Mouse (Mus musculus) c-Kit-positive CD71-positive TER-119-negative erythroid progenitor cells, embryonic 14.5 days (primary cell): ENCODE results near the gene Trmt11.
"Not testable (repeated sequence)": the region's sequence is repeated elsewhere in the genome, so short reads cannot be mapped to it uniquely, and the experiment has no call there.

Experiments
- DNase-seq: peaks from one replicate; pipeline ENCODE4 v3.0.0-alpha.2; 2013; ENCODE audit warnings: low read depth

Gene Trmt11

DNA sequence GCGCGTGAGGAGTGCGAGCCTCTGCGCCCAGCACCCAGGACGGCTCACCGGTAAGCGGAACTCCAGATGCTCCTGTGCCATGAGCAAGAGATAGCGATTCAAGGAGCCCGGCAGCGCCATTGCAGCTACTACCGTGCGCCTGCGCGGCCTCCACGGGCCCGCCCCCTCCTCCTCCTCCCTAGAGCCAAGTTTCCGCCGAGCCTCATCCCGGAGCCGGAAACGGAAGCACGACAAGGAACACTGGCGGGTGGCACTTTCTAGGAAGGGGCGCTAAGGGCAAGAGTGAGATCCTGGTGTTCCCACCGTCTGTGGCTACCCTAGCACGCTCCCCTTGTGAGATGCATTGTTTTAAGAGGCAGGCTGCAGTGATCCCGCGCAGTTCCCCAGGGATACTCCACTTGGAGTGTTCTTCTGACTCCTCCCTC is at the start of gene Trmt11:
TSS of gene Trmt11 (minus strand) at position 208 of the 425 bp plus-strand sequence.
- DNase-seq: peak; percentile 82

GRCm38 (mm10) chr10:30647681-30648080 is 47.1 kb upstream of the Trmt11 start:
- DNase-seq: no peak

DNA sequence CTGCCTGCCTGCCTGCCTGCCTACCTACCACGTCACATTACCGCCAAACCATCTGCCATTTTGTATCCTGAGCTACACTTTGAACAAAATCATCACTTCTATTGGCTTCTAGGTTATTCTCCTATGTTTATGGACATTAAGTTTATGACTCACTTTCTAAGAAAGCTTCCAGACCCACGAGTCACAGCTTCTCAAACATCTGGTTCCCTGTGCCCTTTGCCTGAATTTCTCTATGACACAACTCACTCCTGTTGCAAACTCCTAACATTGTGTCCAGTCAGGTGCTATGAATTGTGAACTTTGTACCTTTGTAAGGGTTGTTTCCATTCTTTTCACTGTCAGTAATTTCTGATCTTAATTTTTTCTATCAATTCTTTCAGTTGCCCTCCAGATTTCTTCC is 37.7 kb upstream of the Trmt11 start:
- DNase-seq: no peak

DNA sequence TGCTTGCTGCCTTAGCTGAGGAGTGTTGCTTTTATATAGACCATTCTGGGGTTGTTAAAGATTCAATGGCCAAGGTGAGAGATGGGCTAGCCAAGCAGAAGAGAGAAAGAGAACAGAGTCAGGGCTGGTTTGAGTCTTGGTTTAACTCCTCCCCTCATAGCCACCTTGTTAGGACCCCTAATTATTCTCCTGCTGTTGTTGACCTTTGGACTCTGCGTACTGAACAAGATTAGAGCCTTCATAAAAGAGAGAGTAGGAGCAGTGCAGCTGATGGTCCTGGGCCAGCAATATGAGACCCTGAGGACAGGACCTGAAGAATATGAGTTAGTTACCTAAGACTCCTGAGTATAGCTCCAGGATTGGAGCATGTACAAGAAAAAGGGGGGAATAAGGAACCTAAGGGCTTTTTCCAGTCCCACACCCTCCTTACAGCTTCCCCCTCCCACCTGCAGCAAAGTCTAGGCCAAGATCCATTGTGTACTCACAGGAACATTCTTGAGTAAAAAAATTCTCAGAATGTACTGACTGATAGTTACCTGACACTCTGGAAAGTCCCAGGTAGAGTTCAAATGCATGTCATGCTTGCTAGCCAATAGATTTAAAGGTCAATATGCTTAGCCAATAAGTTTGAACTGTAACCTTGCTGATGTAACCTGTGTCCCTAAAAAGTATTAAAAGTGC is 36.1 kb upstream of the Trmt11 start:
- DNase-seq: not testable (repeated sequence)

DNA sequence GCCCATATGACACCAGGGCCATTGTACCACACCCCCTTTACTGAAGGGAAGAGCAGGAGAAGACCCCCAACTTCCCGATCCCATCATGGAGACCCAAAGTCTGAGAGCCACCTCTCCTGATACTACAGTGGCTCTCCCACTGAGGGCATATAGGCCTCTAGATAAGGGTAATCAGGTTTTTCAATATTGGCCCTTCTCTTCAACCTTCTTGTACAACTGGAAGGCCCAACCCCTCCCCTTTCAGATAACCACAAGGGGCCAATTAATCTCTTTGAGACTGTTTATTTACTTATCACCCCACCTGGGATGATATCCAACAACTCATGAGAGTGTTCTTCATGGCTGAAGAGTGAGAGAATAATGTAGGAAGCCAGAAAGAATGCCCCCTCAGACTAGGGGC is 32.2 kb upstream of the Trmt11 start:
- DNase-seq: peak; percentile 47

DNA sequence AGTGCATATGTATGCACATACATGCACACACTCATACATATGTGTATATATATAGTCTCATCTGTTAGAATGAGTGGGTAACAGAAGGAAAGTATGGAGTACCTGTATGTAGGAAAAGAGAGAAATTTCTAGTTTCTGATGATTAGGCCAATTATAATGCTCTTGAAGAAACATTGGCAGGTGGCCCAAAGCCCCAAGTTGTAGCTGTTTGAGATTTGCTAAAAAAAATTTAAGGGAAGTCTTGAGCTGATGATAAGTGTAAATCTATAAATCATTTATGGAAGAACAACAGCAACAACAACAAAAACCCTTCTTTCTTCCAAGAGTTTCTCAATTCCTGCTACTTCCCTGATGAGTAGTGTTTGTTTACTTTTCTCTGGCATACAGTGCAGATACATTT is 29.4 kb upstream of the Trmt11 start:
- no peak for DNase-seq

- no peak for DNase-seq
These were observed 29.0 kb upstream of the Trmt11 start, which contains the start of gene Hint3 for GRCm38 (mm10) chr10:30629513-30629912. TSS of gene Hint3 (minus strand) at chr10:30629632.

GRCm38 (mm10) chr10:30628444-30628843 is 27.9 kb upstream of the Trmt11 start:
- DNase-seq: not testable (repeated sequence)

GRCm38 (mm10) chr10:30627548-30627947 is 27.0 kb upstream of the Trmt11 start:
- DNase-seq: no peak

GRCm38 (mm10) chr10:30624161-30625019 is 23.8 kb upstream of the Trmt11 start:
- no peak for DNase-seq

DNA sequence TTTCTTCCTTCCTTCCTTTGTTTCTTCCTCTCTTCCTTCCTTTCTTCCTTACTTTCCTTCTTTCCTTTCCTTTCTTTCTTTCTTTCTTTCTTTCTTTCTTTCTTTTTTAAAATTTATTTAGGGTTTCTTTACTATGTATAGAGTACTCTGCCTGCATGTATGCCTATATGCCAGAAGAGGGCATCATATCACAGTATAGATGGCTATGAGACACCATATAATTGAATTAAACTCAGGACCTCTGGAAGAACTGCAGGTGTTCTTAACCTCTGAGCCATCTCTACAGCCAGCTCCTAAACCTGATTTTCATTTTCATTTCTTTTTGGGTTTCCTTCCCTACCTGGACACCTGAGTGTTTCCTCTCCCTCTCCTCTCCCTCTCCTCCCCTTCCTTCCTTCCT is 22.4 kb upstream of the Trmt11 start:
- no peak for DNase-seq

DNA sequence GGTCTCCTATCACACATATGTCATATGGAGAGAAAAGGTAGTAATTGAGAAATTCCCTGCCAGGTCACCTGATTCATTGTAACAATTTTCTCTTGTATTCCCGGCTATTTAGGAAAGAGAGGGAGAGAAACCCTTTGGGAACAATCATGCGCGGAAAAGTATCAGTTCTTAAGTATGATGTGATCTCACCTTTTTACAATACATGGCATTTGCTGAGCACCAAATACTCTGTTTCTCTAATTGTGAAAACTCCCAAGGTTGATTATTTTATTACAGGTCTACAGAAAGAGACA is 18.3 kb upstream of the Trmt11 start:
- no peak for DNase-seq

GRCm38 (mm10) chr10:30618091-30618917 is 17.8 kb upstream of the Trmt11 start:
- DNase-seq: peak; percentile 97

GRCm38 (mm10) chr10:30613039-30613438 is 12.5 kb upstream of the Trmt11 start:
- DNase-seq: no peak

GRCm38 (mm10) chr10:30609614-30610013 is 9.1 kb upstream of the Trmt11 start:
- DNase-seq: peak; percentile 37

DNA sequence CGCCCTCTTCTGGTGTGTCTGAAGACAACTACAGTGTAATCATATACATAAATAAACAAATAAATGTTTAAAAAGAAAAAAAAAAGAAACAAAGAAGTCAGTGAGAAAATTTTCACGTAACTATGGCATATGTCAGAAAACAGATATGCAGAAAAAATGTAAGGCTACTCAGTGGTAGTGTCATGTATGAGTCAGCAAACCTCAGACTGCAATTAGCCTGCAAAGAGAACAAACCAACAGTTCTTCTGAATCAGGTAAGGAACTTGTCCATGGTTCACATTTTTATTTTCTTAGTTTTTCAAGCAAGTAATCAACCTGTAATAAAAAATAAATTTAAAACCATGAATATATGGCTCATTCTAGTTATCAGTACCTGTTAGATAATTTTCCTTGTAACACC is 7.6 kb upstream of the Trmt11 start:
- DNase-seq: no peak

DNA sequence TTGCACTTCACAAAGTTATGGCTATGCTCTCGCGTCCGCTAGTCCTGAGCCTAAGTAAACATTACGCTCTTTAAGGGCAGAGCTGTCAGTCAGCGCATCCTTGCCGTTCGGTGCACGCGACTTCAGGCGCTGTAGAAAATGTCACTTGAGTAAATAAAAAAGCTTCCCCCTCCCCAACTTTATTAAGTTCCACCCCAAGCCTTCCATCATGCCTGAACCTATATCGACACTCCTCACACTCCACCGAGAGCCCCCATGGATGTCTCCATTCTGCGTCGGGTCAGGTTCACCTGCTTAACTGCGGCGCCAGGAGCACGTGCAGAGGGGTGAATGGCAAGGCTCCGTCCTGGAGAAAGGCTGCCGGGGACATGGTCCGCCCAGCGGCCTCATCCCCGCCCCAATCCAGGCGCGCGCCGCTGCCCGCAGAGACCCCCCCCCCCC is 435 bp downstream of the Trmt11 start:
- peak; percentile 45 for DNase-seq

- DNase-seq: no peak
These were observed 13.5 kb downstream of the Trmt11 start for GRCm38 (mm10) chr10:30587037-30587436.

DNA sequence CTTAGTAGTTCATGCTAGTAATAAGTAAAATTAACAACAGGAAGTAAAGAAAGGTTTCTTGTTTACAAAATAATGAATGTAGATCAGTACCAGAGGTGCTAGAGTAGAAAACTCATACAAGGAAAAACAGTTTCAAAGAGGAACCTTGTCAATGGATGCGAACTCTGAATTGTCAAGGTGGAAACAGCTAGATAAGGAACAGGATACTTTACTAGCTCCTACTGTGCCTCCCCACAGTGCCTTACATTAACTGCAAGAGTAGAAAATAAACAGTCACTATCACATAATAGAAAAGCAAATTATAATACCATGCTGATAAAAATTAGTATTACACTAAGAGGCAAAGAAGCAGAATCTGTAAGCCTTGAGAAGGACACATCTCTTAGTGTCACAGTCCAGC is 14.9 kb downstream of the Trmt11 start:
- peak; percentile 27 for DNase-seq

GRCm38 (mm10) chr10:30577670-30578280 is 22.8 kb downstream of the Trmt11 start:
- DNase-seq: no peak

DNA sequence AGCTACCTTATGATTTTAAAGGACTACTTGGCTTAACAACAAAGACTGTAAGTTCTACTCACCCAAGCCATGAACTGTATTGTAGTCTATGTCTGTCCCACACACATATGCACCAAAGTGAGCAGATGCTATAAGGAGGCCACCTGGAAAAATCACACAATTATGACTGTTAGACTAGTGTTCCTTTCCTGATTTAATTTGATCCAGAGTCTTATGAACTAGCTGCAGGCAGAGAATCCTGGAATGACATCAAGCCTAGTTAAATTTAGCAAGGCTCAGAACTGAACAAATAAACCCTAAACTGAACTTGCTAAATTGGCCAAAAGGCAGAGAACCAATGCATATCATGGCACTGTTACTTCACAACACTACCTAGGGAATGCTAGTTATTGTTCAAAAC is 34.2 kb downstream of the Trmt11 start:
- no peak for DNase-seq

GRCm38 (mm10) chr10:30564651-30565050 is 35.9 kb downstream of the Trmt11 start:
- no peak for DNase-seq
